Mouse (Mus musculus): ENCODE measurements around the gene Mydgf.

GRCm38 (mm10) chr17:56207963-56208530 is 24.3 kb upstream of the Mydgf start:
- TF ChIP-seq KAT2A (IDR thresholded peaks at IDR 0.05; ENCODE audit: insufficient replicate concordance, low read length) = no peak
- TF ChIP-seq CTCF (conservative IDR thresholded peaks at IDR 0.05 in 1 of 2, IDR thresholded peaks at IDR 0.05 in 1 of 2; ENCODE audit: low read depth in 2 of 2, low read length in 2 of 2) = no peak
- TF ChIP-seq JUND (conservative IDR thresholded peaks at IDR 0.05; ENCODE audit: low read depth, low read length) = no peak
- TF ChIP-seq POLR2A (IDR thresholded peaks at IDR 0.05; ENCODE audit: low read depth, low read length) = no peak

Data from CH12.LX (cell line).